Mouse (Mus musculus): ENCODE measurements around the gene Ehbp1l1.

The Ehbp1l1 gene

GRCm38 (mm10) chr19:5725767-5726515, at the start of gene Ehbp1l1:
TSS of gene Ehbp1l1 (minus strand) at chr19:5726317.
- no peak for DNase-seq (ENCODE audit: low read depth, low spot score)

GRCm38 (mm10) chr19:5770925-5771860, 45.1 kb upstream of the Ehbp1l1 start, which contains the start of gene Scyl1:
TSS of gene Scyl1 (minus strand) at chr19:5771419.
- no peak for DNase-seq (ENCODE audit: low read depth, low spot score)

- DNase-seq (ENCODE audit: low read depth, low spot score) = no peak
Observed at GRCm38 (mm10) chr19:5770311-5770710, 44.2 kb upstream of the Ehbp1l1 start.

- DNase-seq (ENCODE audit: low read depth, low spot score) = no peak
Observed at GRCm38 (mm10) chr19:5767271-5767670, 41.2 kb upstream of the Ehbp1l1 start.

GRCm38 (mm10) chr19:5763163-5763562, 37.0 kb upstream of the Ehbp1l1 start:
- DNase-seq (ENCODE audit: low read depth, low spot score) = no peak

GRCm38 (mm10) chr19:5758878-5759403, 32.8 kb upstream of the Ehbp1l1 start:
- no peak for DNase-seq (ENCODE audit: low read depth, low spot score)

- no peak for DNase-seq (ENCODE audit: low read depth, low spot score)
Observed at GRCm38 (mm10) chr19:5756991-5757636, 31.0 kb upstream of the Ehbp1l1 start.

- DNase-seq (ENCODE audit: low read depth, low spot score) = peak; percentile 89
Observed at GRCm38 (mm10) chr19:5756321-5756985, 30.3 kb upstream of the Ehbp1l1 start.

GRCm38 (mm10) chr19:5751742-5752141, 25.6 kb upstream of the Ehbp1l1 start:
- DNase-seq (ENCODE audit: low read depth, low spot score) = no peak

- DNase-seq (ENCODE audit: low read depth, low spot score) = no peak
Observed at GRCm38 (mm10) chr19:5750951-5751350, 24.8 kb upstream of the Ehbp1l1 start.

- peak; percentile 50 for DNase-seq (ENCODE audit: low read depth, low spot score)
Observed at GRCm38 (mm10) chr19:5749476-5749875, 23.4 kb upstream of the Ehbp1l1 start.

- no peak for DNase-seq (ENCODE audit: low read depth, low spot score)
Observed at GRCm38 (mm10) chr19:5746907-5747363, 20.8 kb upstream of the Ehbp1l1 start.

GRCm38 (mm10) chr19:5745756-5746710, 19.9 kb upstream of the Ehbp1l1 start:
- DNase-seq (ENCODE audit: low read depth, low spot score) = no peak

GRCm38 (mm10) chr19:5743576-5743975, 17.5 kb upstream of the Ehbp1l1 start:
- no peak for DNase-seq (ENCODE audit: low read depth, low spot score)

GRCm38 (mm10) chr19:5742241-5742641, 16.1 kb upstream of the Ehbp1l1 start:
- no peak for DNase-seq (ENCODE audit: low read depth, low spot score)

GRCm38 (mm10) chr19:5741641-5742240, 15.6 kb upstream of the Ehbp1l1 start:
- DNase-seq (ENCODE audit: low read depth, low spot score) = no peak

- no peak for DNase-seq (ENCODE audit: low read depth, low spot score)
Observed at GRCm38 (mm10) chr19:5740320-5741317, 14.5 kb upstream of the Ehbp1l1 start, which contains the start of gene Ltbp3. TSS of gene Ltbp3 (plus strand) at chr19:5740904.

GRCm38 (mm10) chr19:5739446-5739845, 13.3 kb upstream of the Ehbp1l1 start:
- no peak for DNase-seq (ENCODE audit: low read depth, low spot score)

Data from telencephalon, adult 2 months (tissue).